Mouse (Mus musculus): ENCODE measurements around the gene Pik3c2g.

Gene Pik3c2g

DNA sequence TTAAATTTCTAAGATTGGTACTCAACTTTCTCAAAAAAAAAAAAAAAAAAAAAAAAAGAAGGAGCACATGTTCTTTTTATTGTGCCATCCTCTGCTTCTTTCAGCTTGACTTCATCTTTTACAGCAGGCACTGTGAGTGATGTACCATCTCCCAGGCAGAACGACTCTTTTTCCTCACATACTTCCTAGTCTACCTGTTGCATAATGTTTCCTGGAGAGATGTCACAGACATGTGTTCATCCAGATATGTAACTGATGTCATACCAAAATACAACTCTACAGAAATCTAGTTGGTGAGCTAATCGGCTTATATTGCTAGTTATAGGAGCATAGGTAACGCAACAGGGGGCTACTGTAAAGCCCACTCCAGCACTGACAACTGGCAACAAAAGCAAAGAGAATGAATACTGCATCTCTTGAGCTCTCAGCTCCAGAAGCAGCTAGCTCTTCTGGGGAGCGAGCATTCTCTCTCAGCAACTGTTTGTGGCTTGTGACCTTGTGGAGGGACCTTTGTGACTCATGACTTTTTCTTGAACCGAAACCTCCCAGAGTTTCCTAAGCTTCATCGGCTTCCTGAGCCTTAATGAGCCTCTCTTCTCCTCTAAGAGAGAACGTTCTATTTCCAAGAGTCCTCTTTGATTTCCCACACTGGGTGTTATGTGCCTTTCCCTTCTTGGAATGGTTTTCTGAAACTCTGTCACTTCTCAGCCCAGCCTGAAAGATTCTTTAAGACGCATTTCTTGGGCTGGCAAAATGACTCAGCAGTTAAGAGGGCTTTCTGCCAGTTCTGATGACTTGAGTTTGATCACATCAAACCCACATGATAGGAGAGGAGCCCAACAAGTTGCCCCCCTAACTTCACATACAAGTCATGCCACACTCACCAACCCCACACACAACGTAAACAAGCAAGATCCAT lies 148.9 kb downstream of the Pik3c2g start:
- no peak for DNase-seq (ENCODE audit: low read depth)

DNA sequence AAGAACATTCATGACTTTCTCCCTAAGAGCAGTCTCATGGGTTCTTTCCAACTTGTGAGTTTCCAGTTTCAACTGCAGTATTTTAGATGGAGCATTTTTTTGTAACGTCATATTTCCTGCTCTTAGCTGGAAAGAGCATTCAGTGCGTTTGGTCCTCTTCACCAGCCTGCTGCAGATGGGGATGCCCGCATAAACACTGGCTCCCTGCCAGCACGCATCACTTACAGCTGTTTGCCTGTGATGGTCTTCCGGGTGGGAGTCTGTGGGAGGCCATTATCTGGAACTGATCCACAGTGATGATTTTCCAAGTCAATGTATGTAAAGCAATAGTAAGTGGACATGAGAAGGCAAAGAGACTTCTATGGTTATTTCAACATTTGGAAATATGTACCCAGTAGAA lies 151.3 kb downstream of the Pik3c2g start:
- DNase-seq (ENCODE audit: low read depth) = no peak

DNA sequence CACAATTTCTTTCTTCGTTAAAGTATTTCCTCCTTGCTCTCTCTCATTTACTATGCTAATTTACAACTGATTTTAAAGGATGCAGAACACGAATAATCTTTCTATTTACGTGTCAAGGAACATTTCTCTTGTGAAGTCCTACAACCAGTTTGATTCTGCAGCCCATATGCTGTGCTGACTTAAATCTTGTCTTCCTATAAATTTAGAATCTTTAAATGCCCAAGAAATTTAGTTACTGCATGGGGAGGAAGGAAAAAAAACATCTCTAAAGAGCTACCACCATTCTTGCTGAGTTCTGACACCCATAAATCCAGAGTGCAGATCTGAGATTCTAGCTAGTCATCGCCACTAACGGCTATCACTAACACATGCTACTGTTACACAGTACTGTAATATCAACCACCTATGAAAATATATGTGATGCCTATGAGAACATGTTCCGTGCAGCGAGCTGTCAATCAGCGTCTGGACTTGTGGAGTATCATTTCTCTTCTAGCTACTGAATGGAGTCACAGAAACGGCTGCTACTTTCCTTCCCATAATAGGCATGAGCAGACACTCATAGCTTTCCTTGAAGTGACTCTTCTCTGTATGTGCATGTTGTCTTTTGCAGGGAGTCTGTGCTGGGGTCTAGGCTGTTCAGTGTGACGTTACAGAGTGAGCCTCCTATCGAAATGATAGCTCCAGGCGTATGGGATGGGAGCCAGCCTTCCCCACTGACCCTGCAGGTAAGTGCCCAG lies 155.8 kb downstream of the Pik3c2g start:
- no peak for DNase-seq (ENCODE audit: low read depth)

DNA sequence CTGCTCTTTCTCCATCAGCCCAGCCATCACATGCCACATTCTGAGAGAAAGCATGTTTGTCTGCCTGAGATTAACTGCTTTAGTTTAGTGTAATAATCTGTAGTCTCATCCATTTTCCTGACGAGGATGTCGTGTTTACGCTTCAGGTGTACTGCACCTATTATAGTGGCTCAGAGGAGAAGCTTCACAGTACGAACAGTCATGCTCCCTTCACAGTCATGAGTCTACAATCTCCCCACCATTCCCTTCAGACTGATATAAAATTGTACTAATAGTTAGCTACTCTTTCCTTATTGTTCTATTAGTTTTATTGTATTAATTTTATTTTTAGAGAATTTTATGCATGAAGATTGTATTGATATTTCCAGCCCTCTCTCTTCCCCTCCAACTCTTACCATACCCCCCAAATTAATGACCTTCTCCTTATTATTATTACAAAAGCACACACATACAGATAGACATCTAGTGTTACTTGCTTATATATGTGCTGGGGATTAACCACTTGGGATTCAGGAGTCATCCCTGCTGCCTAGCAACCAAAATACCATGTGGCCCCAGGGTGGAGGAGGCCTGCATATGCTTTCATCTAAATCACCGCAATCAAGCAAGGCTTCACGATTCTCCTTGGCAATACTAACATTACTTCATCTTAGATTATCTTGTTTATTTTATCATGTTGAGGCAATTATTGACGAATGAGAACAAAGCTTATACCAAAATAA lies 159.9 kb downstream of the Pik3c2g start:
- DNase-seq (ENCODE audit: low read depth) = no peak

DNA sequence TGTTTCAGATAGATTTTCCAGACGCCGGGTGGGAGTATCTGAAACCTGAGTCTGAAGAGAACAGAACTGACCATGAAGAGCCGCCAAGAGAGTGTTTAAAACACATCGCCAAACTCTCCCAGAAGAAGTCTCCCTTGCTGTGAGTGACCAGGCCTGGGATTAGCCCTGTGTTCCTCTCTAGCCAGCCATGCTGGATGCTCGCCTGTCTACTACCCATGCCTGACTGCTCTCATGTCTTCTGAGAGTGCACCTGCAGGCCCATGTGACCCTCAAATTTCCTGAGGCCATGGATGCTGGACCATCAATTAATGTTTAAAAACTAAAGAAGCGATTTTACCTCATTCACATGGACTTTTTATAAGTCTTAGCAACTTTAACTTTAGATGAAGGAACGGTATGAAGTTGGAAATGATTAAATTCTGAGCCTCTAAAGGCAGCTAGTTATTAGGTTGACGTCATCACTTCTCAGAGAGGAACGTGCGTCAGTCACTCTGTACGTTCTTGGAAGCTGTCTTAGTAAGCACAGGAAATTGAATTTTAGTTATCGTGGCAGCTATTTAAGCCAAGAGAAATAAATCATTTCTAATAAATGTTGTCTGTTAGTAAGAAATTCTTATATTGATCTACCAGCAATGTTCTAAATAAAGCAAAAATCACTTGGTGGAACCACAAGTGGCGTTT lies 161.2 kb downstream of the Pik3c2g start:
- DNase-seq (ENCODE audit: low read depth) = no peak

DNA sequence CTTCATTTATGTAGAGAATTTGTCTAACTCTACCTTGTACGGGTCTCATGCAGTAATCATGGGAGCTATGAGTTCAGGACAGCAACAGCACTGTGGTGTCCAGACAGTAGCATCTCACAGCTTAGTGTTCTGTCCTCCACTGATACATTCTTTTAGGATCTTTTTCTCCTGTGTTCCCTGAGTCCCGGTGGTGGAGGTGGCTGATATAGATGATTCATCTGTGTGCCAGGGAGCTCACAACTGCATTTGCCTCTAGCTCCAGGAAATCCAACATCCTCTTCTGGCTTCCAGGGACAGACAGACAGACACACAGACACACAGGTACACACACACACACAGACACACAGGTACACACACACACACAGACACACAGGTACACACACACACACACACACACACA lies 163.6 kb downstream of the Pik3c2g start:
- DNase-seq (ENCODE audit: low read depth) = no peak

DNA sequence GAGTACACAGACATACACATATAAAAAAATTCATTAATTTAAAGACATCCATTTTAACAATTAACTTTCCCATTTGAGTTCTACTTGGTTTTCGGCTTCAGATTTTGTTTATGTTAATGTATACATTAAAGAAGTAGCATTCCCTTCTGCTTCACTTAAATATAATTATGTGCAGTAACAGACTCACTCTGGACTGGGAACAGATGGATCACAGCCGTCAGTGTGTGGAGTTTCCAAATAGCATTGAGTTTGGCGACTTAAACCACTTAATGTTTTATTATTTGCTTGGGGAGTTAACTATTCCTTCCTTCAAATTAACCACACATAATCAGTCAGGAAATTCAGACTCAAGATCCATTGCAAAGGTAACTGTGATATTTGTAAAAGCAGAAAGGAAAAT lies 164.0 kb downstream of the Pik3c2g start:
- DNase-seq (ENCODE audit: low read depth) = no peak

DNA sequence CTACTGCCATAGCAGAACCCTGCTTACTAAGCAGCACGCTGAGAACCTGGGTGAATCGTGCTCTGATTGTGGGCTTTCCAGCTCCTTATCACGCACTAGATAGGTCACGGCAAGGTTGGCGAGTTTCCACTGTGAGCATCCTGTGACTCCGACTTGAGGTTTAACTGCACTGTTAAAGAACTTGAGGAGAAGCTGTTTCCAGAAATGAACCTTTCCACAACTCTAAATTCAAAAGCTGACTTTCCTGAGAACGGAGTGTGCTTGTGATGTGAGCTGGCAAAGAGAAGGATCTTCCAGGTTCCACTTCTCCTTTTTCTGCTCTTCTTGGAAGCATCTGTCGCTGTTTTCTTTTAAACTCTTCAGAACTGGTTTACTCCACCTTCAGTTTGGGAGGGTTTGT lies 170.9 kb downstream of the Pik3c2g start:
- no peak for DNase-seq (ENCODE audit: low read depth)

DNA sequence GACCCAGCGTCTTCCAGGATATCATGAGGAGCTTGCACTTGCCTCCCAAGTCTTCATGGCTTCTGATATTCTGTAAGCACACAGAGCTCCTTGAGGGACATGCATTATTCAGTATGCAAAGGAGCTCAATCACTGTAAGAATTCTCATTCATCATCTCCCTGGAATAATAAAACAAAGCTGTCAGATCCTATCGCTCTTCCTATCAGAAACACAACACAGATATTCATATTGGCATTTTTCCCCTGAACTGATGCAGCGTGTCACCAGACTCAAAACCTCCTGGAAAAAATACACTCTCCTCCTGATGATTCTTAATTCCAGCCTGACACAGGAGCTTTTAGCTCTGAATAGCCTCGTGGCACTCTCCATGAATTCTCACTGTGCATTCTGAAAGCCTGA lies 174.0 kb downstream of the Pik3c2g start:
- no peak for DNase-seq (ENCODE audit: low read depth)

DNA sequence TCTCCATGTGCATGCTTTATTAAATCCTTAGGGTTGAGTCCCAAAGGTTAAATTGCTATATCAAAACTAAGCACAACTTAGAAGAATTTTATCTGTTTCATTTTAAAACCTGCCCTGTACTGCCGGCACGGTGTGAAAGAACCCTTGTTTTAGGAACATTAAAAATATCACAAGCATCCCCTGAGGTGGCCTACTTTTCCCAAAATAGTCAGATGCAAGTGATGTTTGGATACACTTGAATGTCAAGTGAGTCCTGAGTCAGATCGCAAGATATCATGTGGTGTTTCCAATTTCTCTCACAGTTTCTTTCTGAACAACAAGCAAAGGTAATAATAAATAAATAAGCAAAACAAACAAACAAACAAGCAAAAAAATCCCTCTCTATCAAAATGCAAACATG lies 177.4 kb downstream of the Pik3c2g start:
- no peak for DNase-seq (ENCODE audit: low read depth)

DNA sequence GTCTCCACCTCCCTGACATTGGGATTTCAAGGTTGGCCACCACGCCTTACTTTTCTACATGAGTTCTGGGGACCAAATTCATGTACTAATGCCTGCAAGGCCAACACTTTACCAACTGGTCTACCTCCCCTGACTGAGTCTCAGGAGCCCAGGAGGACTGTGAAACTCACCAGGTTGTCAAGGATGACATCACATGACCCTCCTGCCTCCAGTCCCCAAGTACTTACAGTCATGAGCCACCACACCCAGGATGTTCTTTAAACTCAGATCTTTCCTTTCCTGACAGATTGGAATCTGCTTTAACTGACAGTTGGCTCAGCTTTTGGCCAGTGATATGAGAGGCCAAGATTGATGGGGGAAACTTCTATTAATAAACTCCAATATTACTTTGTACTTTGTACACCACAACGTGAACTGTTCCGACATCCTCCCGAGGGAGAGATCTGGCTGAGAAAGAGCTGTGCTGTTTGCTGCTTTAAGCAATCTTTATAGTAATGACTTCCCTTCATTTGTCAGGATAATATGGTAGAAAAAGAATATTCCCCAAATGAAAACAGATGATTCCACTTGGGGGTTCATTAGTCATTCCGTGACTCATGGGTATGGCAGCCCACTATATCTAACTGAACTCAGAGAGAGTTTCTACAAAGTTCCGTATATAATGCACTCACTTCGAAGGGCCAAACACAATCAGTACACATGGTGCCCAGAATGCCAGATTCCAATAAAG lies 182.9 kb downstream of the Pik3c2g start:
- no peak for DNase-seq (ENCODE audit: low read depth)

DNA sequence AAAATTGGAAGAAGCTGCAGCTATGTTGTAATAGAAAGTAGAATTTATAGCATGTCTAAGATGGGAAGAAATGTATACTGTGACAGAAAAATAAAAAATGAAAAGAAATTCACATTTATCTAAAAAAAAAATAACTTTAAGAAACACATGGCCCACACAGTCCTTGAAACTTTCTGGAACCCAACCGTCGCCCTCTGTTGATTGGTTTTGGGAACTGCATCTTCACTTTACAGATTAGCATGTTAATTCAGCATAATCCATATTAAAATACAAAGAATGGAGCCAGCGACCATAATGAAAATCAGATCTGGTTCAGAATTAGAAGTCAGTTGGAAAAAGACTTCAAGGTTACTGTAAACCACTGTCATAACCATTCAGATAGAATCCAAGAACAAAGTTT lies 183.5 kb downstream of the Pik3c2g start:
- DNase-seq (ENCODE audit: low read depth) = no peak

DNA sequence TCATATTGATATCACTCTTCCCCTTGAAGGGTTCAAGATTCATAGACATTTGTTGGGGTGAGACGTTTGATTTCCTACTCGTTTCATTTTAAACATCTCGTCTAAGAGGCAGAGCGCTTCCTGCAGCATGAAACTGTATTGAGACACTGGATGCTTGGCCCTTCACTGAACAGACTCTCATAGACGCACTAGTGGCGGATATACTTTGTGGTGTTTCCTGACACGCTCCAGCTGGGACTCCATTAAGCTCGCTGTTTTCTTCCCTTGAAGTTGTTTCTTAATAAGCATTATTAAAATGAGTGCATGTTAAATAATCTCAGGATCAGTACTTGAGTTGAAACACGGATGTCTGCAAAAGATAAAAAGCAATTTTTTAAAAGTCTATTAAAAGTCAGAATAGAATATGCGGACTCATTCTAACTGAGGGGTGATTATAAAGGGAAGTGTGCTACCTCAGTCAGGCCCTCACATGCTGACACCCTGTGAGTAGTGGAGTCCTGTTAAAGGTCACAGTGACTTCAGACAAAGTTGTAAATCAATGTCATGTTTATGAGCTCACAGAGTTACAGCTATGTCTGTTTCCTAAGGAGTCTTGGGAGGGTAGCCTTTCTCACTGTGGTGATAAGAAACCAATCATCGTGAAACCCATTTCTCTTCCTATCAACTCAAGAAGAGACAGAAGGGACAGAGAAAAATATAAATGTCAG lies 190.7 kb downstream of the Pik3c2g start:
- DNase-seq (ENCODE audit: low read depth) = no peak

DNA sequence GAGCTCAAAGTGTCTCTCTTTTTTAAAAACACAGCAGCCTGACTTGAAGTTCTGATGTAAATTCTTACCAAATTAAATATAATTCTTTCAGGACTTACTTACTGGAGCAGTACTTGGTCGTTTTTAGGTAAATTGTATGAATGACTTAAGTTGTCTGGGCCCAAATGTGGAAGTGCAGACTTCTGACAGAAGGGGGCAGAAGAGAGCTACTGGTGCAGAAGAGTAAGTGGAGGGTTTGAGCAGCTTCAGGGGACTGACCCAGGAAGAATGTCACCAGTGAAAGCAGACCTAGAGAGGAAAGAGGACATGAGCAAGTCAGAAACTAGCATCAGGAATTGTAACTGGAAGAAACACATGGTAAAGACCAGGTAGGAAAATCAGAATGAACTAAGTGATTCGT lies 193.0 kb downstream of the Pik3c2g start:
- no peak for DNase-seq (ENCODE audit: low read depth)

DNA sequence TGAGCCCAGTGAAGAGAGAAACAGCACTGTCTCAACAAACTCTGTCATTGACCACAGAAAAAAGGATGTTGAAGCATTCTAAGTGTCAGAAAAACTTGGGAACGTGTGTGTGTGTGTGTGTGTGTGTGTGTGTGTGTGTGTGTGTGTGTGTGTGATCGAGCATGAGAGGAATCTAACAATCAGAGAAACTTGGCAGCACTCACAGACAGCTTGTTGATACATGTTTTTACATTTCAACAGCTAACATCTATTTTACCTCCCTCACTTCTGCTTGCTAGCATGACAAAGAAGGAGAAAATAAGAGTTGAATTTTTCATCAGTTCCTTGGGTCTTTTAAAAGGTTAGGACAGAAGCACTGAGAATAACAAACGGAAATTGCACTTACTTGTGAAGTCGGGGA lies 202.5 kb downstream of the Pik3c2g start:
- DNase-seq (ENCODE audit: low read depth) = no peak

DNA sequence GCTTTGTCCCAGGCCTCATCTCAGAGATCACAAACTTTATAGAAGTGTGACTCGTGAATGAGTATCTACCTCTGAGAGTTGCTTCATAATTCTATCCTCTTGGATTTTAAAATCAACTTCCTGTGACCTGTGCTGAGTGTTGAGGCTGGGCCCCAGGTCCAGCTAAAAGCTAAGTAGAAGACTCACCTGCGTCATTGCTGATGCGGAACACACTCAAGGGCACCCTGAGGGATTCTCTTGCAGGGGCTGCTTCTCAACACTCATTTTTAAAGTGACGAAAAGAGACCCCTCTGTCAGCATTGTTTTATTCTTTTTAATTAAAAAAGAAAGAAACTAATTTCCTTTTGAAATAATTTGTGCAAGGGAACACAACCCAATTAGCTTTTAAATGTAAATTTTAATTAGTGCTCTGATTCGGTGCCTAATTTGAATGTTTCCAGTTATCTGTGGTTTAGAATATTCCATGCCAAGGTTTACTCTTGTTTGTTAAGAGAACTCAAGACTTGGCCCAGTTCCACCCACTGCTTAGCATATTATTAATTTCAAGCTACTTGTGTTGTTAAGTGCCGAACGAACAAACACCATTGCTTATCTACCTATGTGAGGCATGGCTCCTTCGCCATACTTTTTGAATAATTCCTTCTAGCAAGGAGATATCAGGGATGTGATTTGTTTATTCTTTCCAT lies 212.7 kb downstream of the Pik3c2g start:
- DNase-seq (ENCODE audit: low read depth) = no peak

DNA sequence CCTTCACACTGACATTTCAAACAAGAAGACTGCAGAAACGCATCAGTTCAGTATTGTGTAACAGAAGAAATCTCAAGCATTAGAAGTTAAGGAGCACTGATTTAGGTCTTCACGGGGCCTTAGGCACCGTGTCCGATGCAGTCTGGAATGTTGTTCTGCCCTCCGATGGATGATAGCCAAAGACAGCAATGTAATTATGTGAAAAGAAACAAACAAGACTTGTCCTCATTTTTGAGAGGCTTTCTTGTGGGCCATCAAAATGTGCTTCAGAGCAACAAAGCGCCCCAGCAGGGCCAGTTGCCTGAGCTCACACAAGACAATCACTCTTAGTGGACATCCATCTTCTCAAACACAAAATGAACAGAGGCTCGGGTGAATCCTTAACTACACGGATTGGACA lies 234.9 kb downstream of the Pik3c2g start:
- DNase-seq (ENCODE audit: low read depth) = no peak

DNA sequence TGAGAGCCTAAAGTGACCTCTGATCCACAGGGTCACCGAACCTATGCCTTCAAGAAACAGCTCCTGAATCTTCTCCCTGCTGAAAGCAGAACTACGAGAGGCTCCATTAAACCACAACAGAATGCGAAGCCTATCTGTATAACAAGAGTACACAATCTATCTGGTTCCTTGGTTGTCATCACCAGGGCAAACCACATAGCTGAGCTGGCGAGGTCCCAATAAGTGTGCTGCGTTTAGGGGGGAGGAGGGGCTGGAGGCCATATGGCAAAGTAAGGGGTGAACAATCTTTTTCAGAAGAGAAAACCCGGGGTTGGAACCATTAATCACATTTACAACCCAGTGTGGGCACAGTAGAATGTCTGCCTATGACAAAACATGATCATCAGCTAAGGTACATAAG lies 251.2 kb downstream of the Pik3c2g start:
- no peak for DNase-seq (ENCODE audit: low read depth)

DNA sequence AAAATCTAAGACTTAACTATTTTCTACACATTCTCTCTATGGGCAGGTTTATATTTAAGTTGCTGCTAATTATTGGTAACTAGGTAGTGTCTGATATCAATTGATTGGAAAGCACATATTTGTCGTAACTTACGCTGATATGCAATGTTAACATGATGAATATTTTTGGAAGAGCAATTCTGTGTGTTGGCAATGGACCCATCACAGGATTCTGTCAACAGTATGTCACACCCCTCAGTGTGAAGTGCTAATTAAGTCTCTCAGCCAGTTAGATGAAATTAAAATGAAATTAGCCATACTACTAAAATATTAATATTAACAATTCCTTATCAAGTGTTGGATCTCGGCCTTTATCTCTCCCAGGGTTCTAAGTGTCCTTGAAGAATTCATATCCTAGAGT lies 251.7 kb downstream of the Pik3c2g start:
- DNase-seq (ENCODE audit: low read depth) = no peak

DNA sequence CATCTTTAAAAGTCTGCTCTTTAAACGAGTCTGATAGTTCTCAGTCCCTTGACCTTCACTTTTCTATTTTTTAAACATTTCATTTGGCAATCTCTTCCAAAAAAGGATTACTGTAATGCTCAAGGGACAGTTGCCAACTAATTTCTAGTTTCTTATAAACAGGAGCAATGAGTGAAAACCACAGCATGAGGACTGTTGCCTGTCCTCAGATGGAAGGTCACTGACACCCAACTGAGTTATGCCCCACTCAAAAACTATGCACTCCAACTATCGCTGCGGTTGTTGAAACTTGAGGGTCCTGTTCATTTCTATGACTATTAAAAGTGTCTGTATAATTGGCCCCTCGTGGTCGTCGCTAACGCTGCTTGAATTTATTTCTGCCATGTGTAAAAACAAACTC lies 252.9 kb downstream of the Pik3c2g start:
- DNase-seq (ENCODE audit: low read depth) = no peak
